Mouse (Mus musculus): ENCODE data around the gene Cks1b. TPM values are rescaled to one million over a fixed set of nuclear protein-coding genes. Genes with fewer than 3 reads are reported as not detected.
A peak's percentile ranks its signal among the peaks of the same experiment; 100 is the strongest.

Gene Cks1b
- polyA plus RNA-seq, 1 experiment from 2014 or later: 315 TPM

DNA sequence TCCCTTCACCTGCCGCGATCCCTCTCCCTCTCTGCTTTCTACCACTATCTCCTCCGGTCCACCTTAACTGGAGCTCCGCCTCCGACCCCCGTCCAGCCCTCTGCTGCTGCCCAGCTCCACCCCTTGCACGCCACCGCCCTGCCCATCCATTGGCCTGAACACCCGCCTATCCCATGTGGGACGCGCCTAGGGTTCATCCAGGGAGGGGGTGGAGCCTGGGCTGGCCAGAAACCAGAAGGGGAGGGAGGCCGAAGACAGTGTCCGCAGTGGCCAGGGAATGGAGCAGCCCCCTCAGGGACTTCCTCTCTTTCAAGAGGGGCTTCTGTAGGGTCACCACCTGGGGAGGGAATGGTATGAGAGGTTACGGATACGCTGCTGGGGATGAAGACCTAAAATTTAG, 24.6 kb downstream of the Cks1b start:
- peak overlapping the region; percentile 91 for H3K27ac ChIP-seq
- ATAC-seq (replicated peaks; ENCODE audit: low FRiP score, low read depth): peak; percentile 93

DNA sequence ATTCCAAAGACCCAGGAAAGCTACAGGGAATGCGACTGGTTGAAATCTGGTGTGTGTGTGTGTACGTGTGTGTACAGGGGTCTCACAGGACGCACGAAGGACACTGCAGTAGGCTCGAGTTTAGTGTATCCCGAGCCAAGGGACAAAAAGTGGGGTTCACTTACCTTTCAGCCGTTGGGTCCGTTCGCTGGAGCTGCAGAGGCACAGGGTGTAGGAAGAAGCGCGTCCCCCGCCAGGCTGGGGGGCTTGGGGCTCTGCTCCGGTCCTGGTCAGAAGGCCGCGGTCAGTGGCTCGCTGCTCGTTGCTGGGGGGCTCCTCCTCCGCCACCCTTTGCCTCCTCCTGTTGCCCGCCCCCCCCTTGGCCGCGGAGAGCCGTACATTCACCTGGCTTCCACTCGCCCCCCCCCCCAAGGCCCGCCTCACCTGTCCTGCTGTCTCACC, 25.3 kb downstream of the Cks1b start:
- H3K4me1 ChIP-seq (replicated peaks; ENCODE audit: insufficient read depth, low read length): peaks cover 26% of the 10 kb centered on the region
- H3K4me2 ChIP-seq (ENCODE audit: low read length): peak overlapping the region; percentile 99
- H3K27ac ChIP-seq: peak overlapping the region; percentile 88
- DNase-seq (ENCODE audit: low spot score) (peak; percentile 30), ATAC-seq (replicated peaks; ENCODE audit: low FRiP score, low read depth) (no peak)
- peak overlapping the region; percentile 76 for H3K9ac ChIP-seq (ENCODE audit: low read depth, low read length)
- no peaks in the 10 kb centered on the region for H3K27me3 ChIP-seq (ENCODE audit: insufficient read depth, low read length)
- TF ChIP-seq CTCF (IDR thresholded peaks at IDR 0.05; ENCODE audit: low read depth): no peak
- WGBS: 0% methylated on average over 21 of the region's 24 CpGs
- H3K36me3 ChIP-seq (ENCODE audit: insufficient read depth, low read length): no peaks in the 10 kb centered on the region
- peak overlapping the region; percentile 51 for H3K4me3 ChIP-seq (replicated peaks; ENCODE audit: low read depth, low read length)
- H3K9me3 ChIP-seq (replicated peaks; ENCODE audit: low read length): no peaks in the 10 kb centered on the region

More for the DNA sequence above, 24.6 kb downstream of the Cks1b start:
- H3K4me2 ChIP-seq (ENCODE audit: low read length): peak overlapping the region; percentile 99
- H3K4me1 ChIP-seq (replicated peaks; ENCODE audit: insufficient read depth, low read length): peaks cover 26% of the 10 kb centered on the region
- peak overlapping the region; percentile 76 for H3K9ac ChIP-seq (ENCODE audit: low read depth, low read length)
- WGBS: under 1% methylated on average over 15 of the region's 15 CpGs
- no peaks in the 10 kb centered on the region for H3K9me3 ChIP-seq (replicated peaks; ENCODE audit: low read length)
- no peak; the same call in 1 of the 2 replicates for TF ChIP-seq CTCF (IDR thresholded peaks at IDR 0.05; ENCODE audit: low read depth)
- peak overlapping the region; percentile 51 for H3K4me3 ChIP-seq (replicated peaks; ENCODE audit: low read depth, low read length)
- peak; percentile 99 for DNase-seq (ENCODE audit: low spot score)
- no peaks in the 10 kb centered on the region for H3K36me3 ChIP-seq (ENCODE audit: insufficient read depth, low read length)
- no peaks in the 10 kb centered on the region for H3K27me3 ChIP-seq (ENCODE audit: insufficient read depth, low read length)

GRCm38 (mm10) chr3:89391663-89392511, 26.3 kb downstream of the Cks1b start:
- Histone ChIP-seq H3K4me3 (replicated peaks; ENCODE audit: low read depth, low read length) (peak overlapping the region; percentile 51), H3K27ac (peak overlapping the region; percentile 88), H3K9ac (ENCODE audit: low read depth, low read length) (peak overlapping the region; percentile 76), H3K9me3 (replicated peaks; ENCODE audit: low read length) (no peaks in the 10 kb centered on the region), H3K27me3 (ENCODE audit: insufficient read depth, low read length) (no peaks in the 10 kb centered on the region), H3K4me1 (replicated peaks; ENCODE audit: insufficient read depth, low read length) (peaks cover 33% of the 10 kb centered on the region), H3K4me2 (ENCODE audit: low read length) (peak overlapping the region; percentile 99), H3K36me3 (ENCODE audit: insufficient read depth, low read length) (no peaks in the 10 kb centered on the region)
- TF ChIP-seq CTCF (IDR thresholded peaks at IDR 0.05; ENCODE audit: low read depth): no peak
- WGBS: under 1% methylated on average over 56 of the region's 56 CpGs
- ATAC-seq (replicated peaks; ENCODE audit: low FRiP score, low read depth) (no peak), DNase-seq (ENCODE audit: low spot score) (peak; percentile 63)

- peak overlapping the region; percentile 88 for H3K27ac ChIP-seq
- no peak for TF ChIP-seq CTCF (IDR thresholded peaks at IDR 0.05; ENCODE audit: low read depth)
These were observed 27.2 kb downstream of the Cks1b start for GRCm38 (mm10) chr3:89390699-89391662.

GRCm38 (mm10) chr3:89390111-89390515, 28.1 kb downstream of the Cks1b start:
- 55% methylated on average over 5 of the region's 5 CpGs for WGBS
- no peaks in the 10 kb centered on the region for H3K9me3 ChIP-seq (replicated peaks; ENCODE audit: low read length)
- no peak overlapping the region for H3K4me3 ChIP-seq (replicated peaks; ENCODE audit: low read depth, low read length)
- H3K9ac ChIP-seq (ENCODE audit: low read depth, low read length): no peak overlapping the region
- peaks cover 25% of the 10 kb centered on the region; the same call in 1 of the 2 replicates for H3K4me1 ChIP-seq (replicated peaks; ENCODE audit: insufficient read depth, low read length)
- 0 out of 2 replicates have a peak overlapping the region, but pooled peaks have one; percentile 99 for H3K4me2 ChIP-seq (ENCODE audit: low read length)
- no peaks in the 10 kb centered on the region for H3K27me3 ChIP-seq (ENCODE audit: insufficient read depth, low read length)
- no peak for DNase-seq (ENCODE audit: low spot score)
- H3K36me3 ChIP-seq (ENCODE audit: insufficient read depth, low read length): no peaks in the 10 kb centered on the region
- TF ChIP-seq CTCF (IDR thresholded peaks at IDR 0.05; ENCODE audit: low read depth): no peak
- ATAC-seq (replicated peaks; ENCODE audit: low FRiP score, low read depth): no peak
- 0 out of 2 replicates have a peak overlapping the region, but pooled peaks have one; percentile 88 for H3K27ac ChIP-seq

More at GRCm38 (mm10) chr3:89390699-89391662, 27.2 kb downstream of the Cks1b start:
- Histone ChIP-seq H3K4me1 (replicated peaks; ENCODE audit: insufficient read depth, low read length) (peaks cover 30% of the 10 kb centered on the region), H3K9ac (ENCODE audit: low read depth, low read length) (peak overlapping the region; percentile 76), H3K4me2 (ENCODE audit: low read length) (peak overlapping the region; percentile 99), H3K36me3 (ENCODE audit: insufficient read depth, low read length) (no peaks in the 10 kb centered on the region), H3K27me3 (ENCODE audit: insufficient read depth, low read length) (no peaks in the 10 kb centered on the region), H3K4me3 (replicated peaks; ENCODE audit: low read depth, low read length) (peak overlapping the region; percentile 51), H3K9me3 (replicated peaks; ENCODE audit: low read length) (no peaks in the 10 kb centered on the region)
- WGBS: 15% methylated on average over 19 of the region's 19 CpGs
- no peak for ATAC-seq (replicated peaks; ENCODE audit: low FRiP score, low read depth)
- DNase-seq (ENCODE audit: low spot score): no peak
